Mouse (Mus musculus) v-Abl transformed pro-B cells (cell line): Measurements from ENCODE around the gene Uggt2.

Experiments used
- in situ Hi-C, 2 experiments: fragments of 400-800 bp; cut with MboI; formaldehyde crosslinking; loops; one replicate each; pipeline ENCODE4 v1.15.1; 2025; ENCODE audit not compliant: unreplicated experiment in 2 of 2

The Uggt2 gene

GRCm38 (mm10) chr14:119037755-119038154 is 61.5 kb downstream of the Uggt2 start:
- in situ Hi-C loops: loop anchor here (25.0 kb wide), 2 partner anchors 825 to 1375 kb away; no protein-coding TSS in a partner anchor

GRCm38 (mm10) chr14:119037076-119037683 is 62.0 kb downstream of the Uggt2 start:
- in situ Hi-C loops: loop anchor here (25.0 kb wide), 2 partner anchors 825 to 1375 kb away; no protein-coding TSS in a partner anchor

- in situ Hi-C loops: loop anchor here (5.0 to 25.0 kb wide), 7 partner anchors 40 to 1385 kb away; no protein-coding TSS in a partner anchor
Observed at GRCm38 (mm10) chr14:119027675-119028253, 71.5 kb downstream of the Uggt2 start.

- in situ Hi-C loops: loop anchor here (5.0 to 25.0 kb wide), 7 partner anchors 40 to 1385 kb away; no protein-coding TSS in a partner anchor
Observed at GRCm38 (mm10) chr14:119027130-119027529, 72.1 kb downstream of the Uggt2 start.

- in situ Hi-C loops: loop anchor here (5.0 to 25.0 kb wide), 7 partner anchors 39 to 1386 kb away; no protein-coding TSS in a partner anchor
Observed at GRCm38 (mm10) chr14:119025889-119026288, 73.3 kb downstream of the Uggt2 start.

- in situ Hi-C loops: loop anchor here (25.0 kb wide), 4 partner anchors 876 to 1899 kb away; partner anchors contain the start of genes Gpr180 (in 1 of the 2), Ipo5 (in 1 of the 2) and Tgds (in 1 of the 2)
Observed at GRCm38 (mm10) chr14:119013549-119013948, 85.7 kb downstream of the Uggt2 start.

- in situ Hi-C loops: loop anchor here (25.0 kb wide), 4 partner anchors 876 to 1899 kb away; partner anchors contain the start of genes Gpr180 (in 1 of the 2), Ipo5 (in 1 of the 2) and Tgds (in 1 of the 2)
Observed at GRCm38 (mm10) chr14:119012607-119013431, 86.4 kb downstream of the Uggt2 start.

GRCm38 (mm10) chr14:119009531-119009930 is 89.7 kb downstream of the Uggt2 start:
- in situ Hi-C loops: loop anchor here (10.0 to 25.0 kb wide), 5 partner anchors 872 to 1903 kb away; partner anchors contain the start of genes Gpr180 (in 1 of the 2), Ipo5 (in 1 of the 2), Mbnl2 (in 1 of the 2) and Tgds (in 1 of the 2)

GRCm38 (mm10) chr14:119008031-119008590 is 91.1 kb downstream of the Uggt2 start:
- in situ Hi-C loops: loop anchor here (10.0 to 25.0 kb wide), 5 partner anchors 871 to 1904 kb away; partner anchors contain the start of genes Gpr180 (in 1 of the 2), Ipo5 (in 1 of the 2), Mbnl2 (in 1 of the 2) and Tgds (in 1 of the 2)

- in situ Hi-C loops: loop anchor here (10.0 to 25.0 kb wide), 5 partner anchors 870 to 1905 kb away; partner anchors contain the start of genes Gpr180 (in 1 of the 2), Ipo5 (in 1 of the 2), Mbnl2 (in 1 of the 2) and Tgds (in 1 of the 2)
Observed at GRCm38 (mm10) chr14:119007103-119007951, 91.9 kb downstream of the Uggt2 start.

GRCm38 (mm10) chr14:119006441-119007102 is 92.7 kb downstream of the Uggt2 start:
- in situ Hi-C loops: loop anchor here (10.0 to 25.0 kb wide), 5 partner anchors 869 to 1906 kb away; partner anchors contain the start of genes Gpr180 (in 1 of the 2), Ipo5 (in 1 of the 2), Mbnl2 (in 1 of the 2) and Tgds (in 1 of the 2)

GRCm38 (mm10) chr14:119005834-119006233 is 93.4 kb downstream of the Uggt2 start:
- in situ Hi-C loops: loop anchor here (10.0 to 25.0 kb wide), 5 partner anchors 869 to 1906 kb away; partner anchors contain the start of genes Gpr180 (in 1 of the 2), Ipo5 (in 1 of the 2), Mbnl2 (in 1 of the 2) and Tgds (in 1 of the 2)

- in situ Hi-C loops: loop anchor here (10.0 to 25.0 kb wide), 5 partner anchors 866 to 1909 kb away; partner anchors contain the start of genes Gpr180 (in 1 of the 2), Ipo5 (in 1 of the 2), Mbnl2 (in 1 of the 2) and Tgds (in 1 of the 2)
Observed at GRCm38 (mm10) chr14:119003320-119003719, 95.9 kb downstream of the Uggt2 start.

- in situ Hi-C loops: no loop called here
Observed at GRCm38 (mm10) chr14:118995226-118995925, 103.9 kb downstream of the Uggt2 start.

GRCm38 (mm10) chr14:118987523-118988496 is 111.4 kb downstream of the Uggt2 start:
- in situ Hi-C loops: loop anchor here (5.0 kb wide), 3 partner anchors 39 to 76 kb away; no protein-coding TSS in a partner anchor
